Mouse (Mus musculus) heart, adult 11 months (tissue): ENCODE measurements at regions not wholly inside any gene's neighbourhood (a gene's known extent, or its start where the extent isn't known, plus 50 kb on each side); places are given as distances from the start of the nearest gene placed in this dataset.

Experiments
- DNase-seq: peaks from one replicate; pipeline ENCODE4 v3.0.0; 2022

GRCm38 (mm10) chr1:165014328-165014727 is 79.0 kb upstream of the Xcl1 start:
- DNase-seq, result no peak

GRCm38 (mm10) chr1:165013428-165013827 is 78.1 kb upstream of the Xcl1 start:
- DNase-seq, result no peak

- no peak for DNase-seq
These were observed 77.0 kb upstream of the Xcl1 start for GRCm38 (mm10) chr1:165012376-165012775.

- peak; percentile 89 for DNase-seq
These were observed 64.2 kb upstream of the Xcl1 start for GRCm38 (mm10) chr1:164999515-164999914.

- no peak for DNase-seq
These were observed 63.3 kb upstream of the Xcl1 start for GRCm38 (mm10) chr1:164998621-164999020.

GRCm38 (mm10) chr1:164997660-164998059 is 62.3 kb upstream of the Xcl1 start:
- DNase-seq, result no peak

- no peak for DNase-seq
These were observed 58.9 kb upstream of the Xcl1 start for GRCm38 (mm10) chr1:164994247-164994660.

GRCm38 (mm10) chr1:164993175-164993875 is 58.0 kb upstream of the Xcl1 start:
- peak; percentile 92 for DNase-seq

GRCm38 (mm10) chr1:164988982-164989381 is 53.7 kb upstream of the Xcl1 start:
- DNase-seq, result no peak

- DNase-seq, result no peak
These were observed 52.9 kb upstream of the Xcl1 start for GRCm38 (mm10) chr1:164988191-164988590.

- DNase-seq, result peak; percentile 68
These were observed 50.2 kb upstream of the Xcl1 start for GRCm38 (mm10) chr1:164985521-164985920.
